ENCODE assay signal across 14 mouse cellular contexts in genomic region chr12:84670555-84670954, GRCm38 (mm10). TPM values are rescaled to one million over a fixed set of nuclear protein-coding genes. Genes with fewer than 3 reads are reported as not detected.
DNase-seq lines count a peak whose midpoint lies in the region; ATAC-seq and TF ChIP-seq lines count a peak whose summit lies in the region.
"Had no signal": no experiment of that assay in that cellular context is flagged by ENCODE, and none has a peak within 500 bp of the region (broad histone marks: within the 10 kb centered on the region; RNA-seq: fewer than 3 reads in every experiment).

No protein-coding gene starts in this region.

- TF ChIP-seq EP300 in liver, postnatal 0 days (IDR thresholded peaks at IDR 0.05; ENCODE audit: low read depth): no peak

- H3K36me3 ChIP-seq in ES-E14 (ENCODE audit: control insufficient read depth, insufficient read depth, low read length, poor library complexity, severe bottlenecking): no peaks in the 10 kb centered on the region
- no peaks in the 10 kb centered on the region for H3K36me3 ChIP-seq in liver, postnatal 0 days (replicated peaks; ENCODE audit: insufficient read depth, low read length)
- H3K36me3 ChIP-seq: liver, embryonic 15.5 days had no signal

- no peaks in the 10 kb centered on the region for H3K9me3 ChIP-seq in ES-E14 (ENCODE audit: control insufficient read depth, insufficient read depth, low read depth, low read length)
- peaks cover 2% of the 10 kb centered on the region; the same call in 1 of the 2 replicates for H3K9me3 ChIP-seq in liver, postnatal 0 days (ENCODE audit: low read length)
- H3K9me3 ChIP-seq: liver, embryonic 15.5 days had no signal

- H3K27me3 ChIP-seq in liver, postnatal 0 days (ENCODE audit: insufficient read depth, low read length): no peaks in the 10 kb centered on the region

- no peak overlapping the region for H3K27ac ChIP-seq in left cerebral cortex, adult 2 months
- H3K27ac ChIP-seq in ES-E14 (ENCODE audit: insufficient read depth, low read depth, low read length, poor library complexity, severe bottlenecking): no peak overlapping the region
- H3K27ac ChIP-seq in liver, postnatal 0 days (ENCODE audit: low read depth): no peak overlapping the region
- H3K27ac ChIP-seq: liver, embryonic 15.5 days had no signal

- no peak overlapping the region for H3K9ac ChIP-seq in ES-E14 (ENCODE audit: insufficient read depth, low read depth, low read length, poor library complexity, severe bottlenecking)
- no peak overlapping the region for H3K9ac ChIP-seq in liver, postnatal 0 days (replicated peaks)
- H3K9ac ChIP-seq: liver, embryonic 15.5 days had no signal

- ATAC-seq in liver, postnatal 0 days: no peak

- WGBS in liver, postnatal 0 days (ENCODE audit: insufficient replicate concordance): 81% methylated on average over 3 of the region's 3 CpGs

- peak; percentile 34 for TF ChIP-seq CTCF in left cerebral cortex, adult 2 months (IDR thresholded peaks at IDR 0.05)
- TF ChIP-seq CTCF in liver, postnatal 0 days (IDR thresholded peaks at IDR 0.05; ENCODE audit: low read depth): peak; percentile 71

- no peak overlapping the region for H3K4me3 ChIP-seq in left cerebral cortex, adult 2 months
- no peak overlapping the region for H3K4me3 ChIP-seq in ES-E14 (ENCODE audit: insufficient read depth in 1 of 2, low read depth in 1 of 2, low read length in 2 of 2, poor library complexity in 1 of 2, severe bottlenecking in 1 of 2)
- H3K4me3 ChIP-seq in liver, postnatal 0 days (ENCODE audit: low read depth, low read length): no peak overlapping the region
- H3K4me3 ChIP-seq: liver, embryonic 15.5 days had no signal

- no peak overlapping the region for H3K4me2 ChIP-seq in liver, postnatal 0 days (ENCODE audit: low read depth, low read length)
- H3K4me2 ChIP-seq: liver, embryonic 15.5 days had no signal

- in situ Hi-C loops in ES-E14 (cut with MboI; ENCODE audit: low sequenced_read_pairs in 2 of 2, unreplicated experiment in 2 of 2): no loop called here

- intact Hi-C loops in left cerebral cortex, adult 2 months (cut with DNase I): loop anchor here (5.0 kb wide), 1 partner anchor 82 kb away; no protein-coding TSS in a partner anchor

- no peak for DNase-seq in left cerebral cortex, adult 2 months (ENCODE audit: extremely low spot score in 1 of 2, low spot score in 2 of 2)
- DNase-seq in left cerebral cortex, adult 18-20 months (ENCODE audit: low spot score in 2 of 2): no peak
- peak; percentile 29 for DNase-seq in B cell, adult 2 months
- peak; percentile 84 for DNase-seq in ES-E14 (ENCODE audit: low read depth, low spot score)
- DNase-seq in liver, postnatal 0 days: peak; percentile 48
- no peak for DNase-seq in right cerebral cortex, postnatal 25 days
- no peak for DNase-seq in spleen, adult 18-20 months
- no peak for DNase-seq in adrenal gland, adult 18-20 months (ENCODE audit: low spot score in 2 of 2)
- DNase-seq: adrenal gland, adult 8-10 months; layer of hippocampus, adult 9-11 months had no signal

- peaks cover 0 to 17% of the 10 kb centered on the region in 2 experiments; a peak in 1 of 4 replicates for H3K4me1 ChIP-seq in ES-E14 (ENCODE audit: control insufficient read depth in 2 of 2, insufficient read depth in 2 of 2, low read length in 2 of 2, poor library complexity in 1 of 2)
- H3K4me1 ChIP-seq in liver, postnatal 0 days (ENCODE audit: insufficient read depth): no peaks in the 10 kb centered on the region
- H3K4me1 ChIP-seq: liver, embryonic 15.5 days had no signal

TF ChIP-seq in ES-E14, 5 proteins besides CTCF, POLR2A, EP300 and RAD21:
- TF ChIP-seq ZC3H11A (IDR thresholded peaks at IDR 0.05; ENCODE audit: borderline replicate concordance, low read depth, low read length) (peak; percentile 54), ZNF384 (IDR thresholded peaks at IDR 0.05; ENCODE audit: low read depth, low read length) (peak; percentile 54; the same call in 1 of the 2 replicates), HCFC1 (IDR thresholded peaks at IDR 0.05; ENCODE audit: borderline replicate concordance, insufficient read depth, low read length) (no peak)
TF ChIP-seq in ES-E14: peak in this region for 2.

RNA-seq across cellular contexts. Expression of gene Syndig1l, which starts 28.1 kb away (rescaled TPM):
- 10 to 100 TPM; 11.7 to 21.3 TPM for total RNA-seq in left cerebral cortex, adult 2 months (2021)
- 10 to 100 TPM; 19.8 to 39.2 TPM for total RNA-seq in left cerebral cortex, adult 18-20 months (2021)
- 0.09 and 0.16 TPM in 2 replicates for total RNA-seq in ES-E14 (2012; rRNA removed)
- 0.04 TPM in 1 of 2 replicates, not detected in the other for polyA plus RNA-seq in liver, postnatal 0 days (2015; fragmentation: Nextera tagmentation; extraction: Ambion mirVana)
- total RNA-seq in adrenal gland, adult 18-20 months (2021): not detected
- total RNA-seq: adrenal gland, adult 8-10 months; heart, postnatal 25 days had no signal

RNA-seq across cellular contexts. Expression of gene Vrtn, which starts 29.7 kb away (rescaled TPM):
- not detected for total RNA-seq in left cerebral cortex, adult 2 months (2021)
- not detected for total RNA-seq in left cerebral cortex, adult 18-20 months (2021)
- 4.1 and 5.8 TPM in 2 replicates for total RNA-seq in ES-E14 (2012; rRNA removed)
- not detected in 2 replicates for polyA plus RNA-seq in liver, postnatal 0 days (2015; fragmentation: Nextera tagmentation; extraction: Ambion mirVana)
- not detected for total RNA-seq in adrenal gland, adult 18-20 months (2021)
- total RNA-seq: adrenal gland, adult 8-10 months; heart, postnatal 25 days had no signal
- polyA plus RNA-seq: liver, embryonic 15.5 days; neural tube, embryonic 11.5 days; spleen, adult 2 months had no signal

RNA-seq across cellular contexts. Expression of gene Abcd4, which starts 53.3 kb away (rescaled TPM):
- total RNA-seq in left cerebral cortex, adult 2 months (2021): 10 to 100 TPM; 10.2 to 11.4 TPM
- total RNA-seq in left cerebral cortex, adult 18-20 months (2021): 10 to 100 TPM in 1 of 2 experiments, 1 to 10 TPM in 1; 7.9 to 10.2 TPM
- total RNA-seq in ES-E14 (2012; rRNA removed): 26.9 and 49.5 TPM in 2 replicates
- 2.1 and 2.7 TPM in 2 replicates for polyA plus RNA-seq in liver, postnatal 0 days (2015; fragmentation: Nextera tagmentation; extraction: Ambion mirVana)
- total RNA-seq in adrenal gland, adult 18-20 months (2021): 10 to 100 TPM; 11.8 to 12.1 TPM

Comparison
In these comparisons a context has a peak if more than half of its experiments do, and no peak if none do; other contexts are left out.
1. DNase-seq: peak in B cell, adult 2 months (2 of 2), ES-E14 (single experiment) and liver, postnatal 0 days (single experiment); none in left cerebral cortex, adult 2 months (0 of 2), left cerebral cortex, adult 18-20 months (0 of 2), right cerebral cortex, postnatal 25 days (single experiment), spleen, adult 18-20 months (0 of 2) and adrenal gland, adult 18-20 months (0 of 2).
2. RNA of gene Syndig1l, which starts 28.1 kb away (total RNA-seq): 19.8 to 39.2 TPM in left cerebral cortex, adult 18-20 months and 11.7 to 21.3 TPM in left cerebral cortex, adult 2 months; 0.09 to 0.16 TPM in ES-E14 and not detected in adrenal gland, adult 18-20 months; every median in the first group is over 10 times any median in the second.